Mouse (Mus musculus) megakaryocyte, adult 5-6 weeks (primary cell): ENCODE measurements around the gene Tubgcp3. TPM values are rescaled to one million over a fixed set of nuclear protein-coding genes. Genes with fewer than 3 reads are reported as not detected.
"Not testable (repeated sequence)": the region's sequence is repeated elsewhere in the genome, so short reads cannot be mapped to it uniquely, and the experiment has no call there.

Experiments used
- ATAC-seq: 2 replicates; pipeline ENCODE4 v1.8.0; 2016; ENCODE audit warnings: mild to moderate bottlenecking, inconsistent platforms; ENCODE audit not compliant: poor library complexity, severe bottlenecking
- total RNA-seq, 2 experiments: library from RNA; stranded (forward) in 1 of 2; stranded (reverse) in 1 of 2; fragments of 153-499, 151-499 nt in 1 of 2; fragments of 221-1000, 200-1000 nt in 1 of 2; gene quantifications; 2 replicates each; pipeline versions ENCODE4 v1.2.3 to v1.2.4; 2015 to 2017

The Tubgcp3 gene
- total RNA-seq, 2 experiments from 2014 or later, result 34.5 to 50.4 TPM

DNA sequence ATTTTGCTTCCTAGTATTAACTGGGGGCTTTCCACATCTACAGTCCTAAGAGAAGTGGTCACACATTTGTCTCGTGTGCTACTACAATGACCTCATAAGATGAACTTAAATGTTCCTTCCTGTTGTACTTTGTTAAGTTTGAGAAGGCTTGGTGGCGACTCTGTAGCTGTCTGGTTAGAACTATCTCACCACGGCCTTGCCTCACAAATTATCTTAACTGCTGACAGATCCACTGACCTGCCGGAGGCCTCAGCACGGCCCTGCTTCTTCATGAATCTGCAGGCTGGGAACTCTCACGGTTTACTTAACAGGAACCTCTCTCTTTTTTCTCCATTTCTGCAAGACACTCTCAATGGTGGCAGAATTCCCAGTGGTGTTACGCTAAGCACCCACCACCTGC, 27.2 kb downstream of the Tubgcp3 start:
- ATAC-seq, result no peak

DNA sequence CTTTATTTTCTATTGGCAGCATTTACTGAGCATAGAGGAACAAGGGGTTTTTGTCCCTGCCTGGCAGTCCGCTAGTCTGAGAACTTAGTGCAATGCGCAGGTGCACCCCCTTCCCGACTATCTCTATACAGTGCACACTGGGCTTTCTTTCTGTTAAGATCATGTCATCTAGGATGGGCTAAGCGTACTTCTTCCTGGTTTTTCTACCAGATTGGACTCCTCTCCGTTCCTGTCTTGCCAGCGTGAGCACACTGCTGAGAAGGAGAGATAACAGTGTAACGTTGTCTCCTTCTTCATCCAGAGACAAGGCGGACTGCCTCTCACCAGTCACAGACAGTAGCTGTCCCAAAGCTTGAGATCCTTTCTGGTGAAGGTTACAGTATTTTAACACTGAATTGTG, 27.7 kb downstream of the Tubgcp3 start:
- ATAC-seq, result no peak

DNA sequence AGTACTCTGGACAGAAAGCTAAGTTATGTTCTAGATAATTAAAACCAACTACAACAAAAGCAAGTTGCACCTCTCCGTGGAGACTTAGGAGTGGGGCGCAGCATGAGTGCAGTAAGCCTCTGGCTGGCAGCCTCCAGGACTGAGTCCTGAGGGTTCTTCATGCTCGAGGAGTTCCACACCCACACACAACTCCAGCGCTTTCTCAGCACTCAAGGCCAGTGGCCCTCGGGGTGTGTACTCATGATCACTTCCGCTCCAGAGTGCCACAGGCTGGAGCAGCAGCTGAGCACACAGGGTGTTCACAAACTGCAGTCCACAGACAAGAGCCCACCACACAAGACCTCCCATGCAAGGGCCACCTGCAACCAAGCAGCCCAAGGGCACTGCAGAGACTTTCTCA, 30.5 kb downstream of the Tubgcp3 start:
- ATAC-seq, result no peak

DNA sequence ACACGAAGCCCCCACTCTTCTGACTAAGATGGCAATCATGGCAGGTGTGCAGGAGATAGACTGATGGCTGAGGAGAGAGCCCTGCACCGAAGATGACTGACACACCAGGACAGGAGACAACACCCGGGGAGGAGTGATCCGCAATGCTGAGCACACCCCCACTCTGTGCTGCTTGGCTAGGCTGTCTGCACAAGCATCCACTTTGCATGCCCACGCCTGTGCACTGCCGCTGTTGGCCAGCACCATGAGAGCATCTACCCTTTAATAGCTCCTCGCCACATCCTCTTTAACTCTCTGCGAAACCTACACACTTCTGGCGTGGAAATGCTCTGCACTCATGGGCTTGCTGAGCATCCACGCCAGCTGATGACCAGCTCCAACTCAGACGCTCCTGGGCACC, 33.6 kb downstream of the Tubgcp3 start:
- no peak for ATAC-seq

DNA sequence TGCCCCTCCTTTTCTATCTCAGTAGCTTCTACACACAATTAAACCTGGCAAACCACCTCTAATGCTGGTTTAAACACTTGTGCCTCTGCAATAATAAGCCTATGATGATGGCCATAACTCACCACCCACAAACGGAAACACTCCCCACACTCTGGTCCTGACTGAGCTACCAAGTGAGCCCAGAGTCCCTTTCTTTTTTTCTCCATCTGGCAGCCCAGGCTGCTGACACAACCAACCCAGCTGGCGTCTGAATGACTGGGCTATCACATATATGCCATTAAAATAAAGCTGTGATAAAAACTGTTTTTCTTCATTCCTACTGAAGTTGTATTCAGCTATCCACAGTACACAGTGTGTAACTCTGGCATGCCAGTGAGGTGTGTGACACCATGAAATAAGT, 36.7 kb downstream of the Tubgcp3 start:
- no peak for ATAC-seq

DNA sequence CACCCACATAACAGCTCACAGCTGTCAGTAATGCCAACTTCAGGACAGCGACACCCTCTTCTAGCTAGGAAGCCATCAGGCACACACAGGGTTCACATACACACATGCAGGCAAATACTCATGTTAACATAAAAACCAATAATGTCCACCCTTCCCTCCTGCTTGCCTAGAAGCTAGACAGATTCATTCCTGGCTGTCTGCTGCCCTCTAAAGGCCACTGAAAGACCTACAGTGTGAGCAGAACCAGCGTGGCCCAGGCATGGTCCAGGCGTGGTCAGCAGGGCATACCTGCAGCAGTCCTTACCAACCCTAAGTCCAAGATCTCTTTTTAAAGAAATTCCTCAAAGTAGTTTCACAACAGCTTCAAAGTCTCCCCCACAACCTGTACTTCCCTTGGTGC, 43.0 kb downstream of the Tubgcp3 start:
- ATAC-seq, result peak; percentile 60; the same call in 1 of the 2 replicates

DNA sequence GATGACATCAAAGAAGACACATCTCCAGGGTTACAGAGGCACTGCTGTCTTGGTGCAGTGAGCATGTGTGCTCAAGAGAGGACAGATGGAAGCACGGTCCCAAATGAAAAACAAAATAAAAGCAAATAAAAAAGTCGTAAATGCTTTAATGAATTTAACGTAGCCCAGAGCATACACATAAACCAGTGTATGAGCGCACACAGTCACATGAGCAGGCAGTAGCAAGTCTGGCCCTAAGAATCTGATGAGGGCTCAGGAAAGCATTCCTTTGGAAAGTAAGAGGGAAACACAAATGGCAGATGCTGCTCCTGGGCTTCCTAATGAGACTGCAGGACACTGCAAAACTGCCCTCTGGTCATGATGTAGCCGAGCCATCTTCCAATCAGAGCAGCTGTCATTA, 46.2 kb downstream of the Tubgcp3 start:
- ATAC-seq, result no peak

DNA sequence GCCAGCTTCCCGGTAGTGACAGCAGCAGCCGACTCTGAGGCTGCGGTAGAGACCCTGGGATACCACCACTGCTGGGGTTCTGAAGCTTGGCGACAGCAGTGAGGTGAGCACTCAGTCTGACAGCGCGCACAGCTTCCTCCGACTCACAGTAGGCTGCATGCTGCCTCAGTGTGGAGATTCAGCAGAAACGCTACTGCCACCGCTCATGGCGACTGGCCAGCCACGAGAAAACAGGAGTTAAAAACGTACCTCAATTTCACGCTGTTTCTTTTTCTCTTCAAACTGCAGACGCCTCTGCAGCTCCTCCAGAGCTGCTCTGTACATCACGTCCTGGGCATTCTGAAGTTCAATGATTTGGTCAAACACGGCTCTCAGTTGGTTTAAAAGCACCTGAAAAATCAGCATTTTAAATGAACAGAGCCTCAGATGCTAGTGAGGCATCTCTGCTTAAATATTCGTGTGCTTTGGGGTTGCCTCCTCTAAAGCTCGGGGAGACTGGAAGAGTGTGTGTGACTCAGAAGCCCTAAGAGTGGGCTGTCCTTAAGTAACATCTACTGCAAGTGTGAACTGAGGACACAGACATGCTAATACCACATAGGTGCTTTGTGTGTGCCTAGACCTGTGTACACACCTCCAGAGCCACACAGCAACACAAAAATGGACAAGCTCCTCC, 50.4 kb downstream of the Tubgcp3 start:
- ATAC-seq, result no peak

DNA sequence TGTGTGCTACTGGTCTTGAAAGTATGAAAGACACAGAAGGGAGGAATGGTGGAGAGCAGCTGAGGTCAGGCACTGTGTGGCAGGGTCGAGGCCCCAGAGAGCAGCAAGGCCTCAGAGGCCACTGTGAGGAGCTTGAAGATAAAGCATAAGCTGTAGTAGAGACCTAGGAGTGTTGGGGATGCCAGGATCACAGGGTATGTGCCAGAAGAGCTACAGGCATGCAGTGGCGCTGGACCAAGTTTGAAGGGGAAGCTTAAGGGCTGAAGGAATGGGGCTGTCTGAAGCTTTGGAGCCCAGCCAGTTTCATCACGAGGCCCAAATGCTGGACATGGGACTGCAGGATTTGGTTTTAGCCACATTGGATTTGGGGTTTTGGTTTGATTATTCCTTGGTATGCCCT, 54.7 kb downstream of the Tubgcp3 start:
- not testable (repeated sequence) for ATAC-seq

DNA sequence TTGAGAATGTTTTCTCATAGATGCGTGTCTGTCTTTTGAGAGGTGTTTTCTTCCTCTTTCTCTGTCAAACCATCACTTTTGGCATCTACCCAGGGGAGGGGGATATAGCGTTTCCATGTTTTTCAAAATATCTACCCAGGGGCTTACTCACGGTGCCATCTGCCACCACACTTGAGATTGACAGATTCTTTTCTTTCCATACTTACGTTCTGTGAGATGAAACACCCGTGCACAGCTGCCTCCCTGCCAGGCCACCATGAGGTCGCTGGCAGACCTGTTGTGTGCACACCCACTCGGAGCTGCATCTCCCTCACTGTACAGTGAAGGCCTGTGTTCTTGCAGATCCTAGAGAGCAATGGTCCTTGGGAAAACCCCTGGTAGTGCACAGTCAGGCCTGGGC, 58.8 kb downstream of the Tubgcp3 start:
- no peak for ATAC-seq

DNA sequence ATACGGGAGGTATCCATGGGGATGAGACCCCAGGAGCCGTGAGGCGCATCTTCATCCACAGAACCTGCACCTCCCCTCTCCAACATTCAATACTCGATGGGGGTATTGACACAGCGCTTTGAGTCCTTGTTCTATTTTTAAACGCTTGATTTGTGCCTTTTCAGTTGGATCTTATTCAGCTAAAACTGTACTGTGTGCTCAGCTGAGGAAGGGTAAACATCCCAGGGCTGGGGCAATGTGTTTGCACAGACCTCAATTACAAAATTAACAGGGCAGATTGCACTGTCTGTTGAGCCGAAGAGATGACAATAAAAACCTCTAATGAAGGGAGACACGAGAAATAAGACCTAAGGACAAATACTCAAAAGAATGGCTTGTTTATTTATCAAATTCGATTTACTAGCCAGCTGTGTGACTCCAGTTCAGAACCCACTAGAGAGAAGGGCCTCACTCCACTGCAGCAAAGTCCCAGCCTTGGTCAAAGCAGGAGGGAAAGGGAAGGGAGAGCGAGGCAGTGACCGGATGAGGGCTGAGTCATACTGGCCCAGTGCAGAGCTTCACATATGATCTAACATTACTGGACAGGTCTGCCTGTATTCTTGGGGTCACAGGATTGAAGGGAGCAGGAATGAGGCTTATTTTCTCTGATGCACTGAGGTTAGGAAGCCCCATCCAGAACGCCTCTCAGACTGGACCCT, 62.1 kb downstream of the Tubgcp3 start:
- ATAC-seq, result no peak

DNA sequence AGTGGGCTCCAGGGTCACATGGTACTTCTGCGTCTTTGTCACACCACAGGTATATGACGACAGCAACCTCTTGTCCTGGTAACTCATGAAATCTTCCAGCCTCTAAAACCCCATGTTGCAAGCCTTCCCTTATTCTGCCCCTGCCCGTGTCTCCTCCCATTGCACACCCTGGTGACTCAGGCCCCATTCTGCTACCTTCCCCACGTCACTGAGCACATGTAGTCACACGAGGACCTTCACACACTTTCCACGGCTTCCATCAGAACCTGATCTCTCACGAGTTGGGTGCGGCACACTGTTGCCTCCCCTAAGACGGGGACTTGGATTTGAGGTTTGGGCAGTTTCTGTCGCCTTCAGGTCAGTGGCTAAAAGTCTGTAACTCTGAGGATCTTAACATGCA, 63.2 kb downstream of the Tubgcp3 start:
- ATAC-seq, result no peak; the same call in 1 of the 2 replicates

DNA sequence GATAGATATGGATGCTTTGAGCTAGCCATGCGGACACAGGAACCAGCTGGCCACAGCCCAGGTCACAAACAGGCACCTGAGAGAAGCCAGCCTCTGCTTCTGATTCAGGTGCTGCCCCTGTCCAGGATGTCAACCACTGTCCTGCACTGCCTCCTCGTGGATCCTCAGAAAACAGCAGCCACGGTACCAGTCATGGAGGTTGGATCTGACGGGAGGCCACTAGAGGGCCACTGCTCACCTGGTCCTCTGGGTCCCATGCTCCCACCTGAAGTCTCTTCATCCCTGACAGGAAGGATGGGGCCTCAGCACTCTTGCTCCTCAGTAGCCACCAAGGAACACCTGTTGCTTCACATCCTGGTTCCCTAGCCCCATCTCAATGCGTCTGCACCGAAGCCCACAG, 64.8 kb downstream of the Tubgcp3 start:
- ATAC-seq, result peak; percentile 84

DNA sequence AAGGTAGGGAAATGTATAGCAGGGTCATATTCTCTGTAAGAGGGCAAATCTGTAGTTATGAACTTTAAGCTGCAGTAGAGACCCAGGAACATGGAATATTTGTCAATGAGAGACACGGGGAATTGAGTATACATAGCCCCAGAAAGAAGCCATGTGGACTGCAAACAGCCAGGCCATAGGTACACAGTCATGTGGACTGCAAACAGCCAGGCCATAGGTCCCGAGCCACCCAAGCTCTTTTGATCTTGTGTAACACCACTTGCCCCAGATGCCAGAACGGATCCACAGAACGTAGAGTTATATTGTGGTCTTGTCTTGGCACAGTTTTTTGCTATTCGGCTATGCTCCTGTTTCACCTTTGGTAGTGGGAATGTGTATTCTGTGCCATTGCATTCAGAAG, 88.3 kb downstream of the Tubgcp3 start:
- no peak for ATAC-seq

DNA sequence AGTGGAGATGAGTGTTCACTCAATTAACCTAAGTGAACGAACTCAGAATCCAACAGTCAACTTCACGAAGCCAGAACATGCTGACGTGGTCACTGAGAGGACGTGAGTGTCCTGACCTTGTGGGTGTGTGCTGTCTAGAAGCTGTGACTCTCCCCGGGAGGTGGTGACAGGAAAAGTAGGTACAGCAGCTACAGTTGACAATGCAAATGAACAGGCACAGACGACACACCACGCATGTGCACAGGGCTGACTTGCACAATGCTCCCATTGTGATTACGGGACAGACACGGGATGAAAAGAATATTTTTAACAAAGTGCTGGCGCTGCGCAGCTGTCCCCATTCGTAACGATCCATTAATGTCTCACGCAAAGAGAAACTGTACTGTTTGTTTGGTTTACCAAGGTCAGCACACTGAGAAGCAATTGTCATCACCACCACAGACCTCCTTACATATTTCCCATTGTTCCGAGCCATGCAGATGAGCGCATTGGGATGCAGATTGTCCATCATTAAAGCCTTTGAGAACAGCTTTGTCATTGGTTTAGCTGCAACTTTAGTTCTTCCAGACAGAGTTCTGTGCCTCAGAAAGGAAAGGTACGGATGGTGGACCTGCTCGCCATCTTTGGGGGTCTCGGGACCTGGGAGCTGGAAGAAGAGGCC, 92.6 kb downstream of the Tubgcp3 start:
- not testable (repeated sequence) for ATAC-seq

DNA sequence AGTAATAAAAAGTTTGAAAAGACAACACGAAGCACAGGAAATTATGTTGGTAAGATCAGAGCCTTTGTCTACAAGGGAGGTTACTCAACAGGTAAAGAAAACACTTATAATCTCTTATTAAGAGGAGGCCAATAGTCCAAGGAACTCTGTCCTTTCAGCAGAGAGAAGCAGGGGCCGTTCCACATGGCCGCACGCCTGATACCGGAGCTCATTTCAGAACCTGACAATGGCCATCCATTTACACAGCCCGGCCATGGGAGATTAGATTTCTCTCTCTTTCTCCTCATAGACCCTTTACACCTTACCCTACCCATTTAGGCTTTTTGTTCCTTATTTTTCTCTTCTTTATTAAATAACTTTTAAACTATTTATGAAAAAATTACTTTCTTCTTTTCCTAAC, 95.3 kb downstream of the Tubgcp3 start:
- ATAC-seq, result no peak

DNA sequence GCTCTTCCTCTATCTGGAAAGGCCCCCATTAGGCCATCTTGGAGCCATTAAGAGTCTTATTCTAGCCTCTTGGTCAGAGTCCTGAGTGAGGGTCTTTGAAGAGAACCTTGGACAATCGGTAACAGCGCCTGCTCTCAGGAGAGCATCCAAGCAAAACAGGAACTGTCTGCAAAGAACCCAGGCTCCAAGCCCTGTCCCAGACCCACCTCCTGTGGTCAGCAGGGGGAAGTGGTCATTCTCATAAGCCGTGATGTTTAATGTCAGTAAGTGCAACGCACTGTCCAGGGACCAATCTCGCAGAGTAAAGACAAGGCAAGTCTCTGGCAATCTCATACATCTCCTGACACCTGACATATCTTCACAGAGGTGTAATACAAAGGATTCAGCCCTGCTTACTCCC, 96.0 kb downstream of the Tubgcp3 start:
- no peak; the same call in 1 of the 2 replicates for ATAC-seq

DNA sequence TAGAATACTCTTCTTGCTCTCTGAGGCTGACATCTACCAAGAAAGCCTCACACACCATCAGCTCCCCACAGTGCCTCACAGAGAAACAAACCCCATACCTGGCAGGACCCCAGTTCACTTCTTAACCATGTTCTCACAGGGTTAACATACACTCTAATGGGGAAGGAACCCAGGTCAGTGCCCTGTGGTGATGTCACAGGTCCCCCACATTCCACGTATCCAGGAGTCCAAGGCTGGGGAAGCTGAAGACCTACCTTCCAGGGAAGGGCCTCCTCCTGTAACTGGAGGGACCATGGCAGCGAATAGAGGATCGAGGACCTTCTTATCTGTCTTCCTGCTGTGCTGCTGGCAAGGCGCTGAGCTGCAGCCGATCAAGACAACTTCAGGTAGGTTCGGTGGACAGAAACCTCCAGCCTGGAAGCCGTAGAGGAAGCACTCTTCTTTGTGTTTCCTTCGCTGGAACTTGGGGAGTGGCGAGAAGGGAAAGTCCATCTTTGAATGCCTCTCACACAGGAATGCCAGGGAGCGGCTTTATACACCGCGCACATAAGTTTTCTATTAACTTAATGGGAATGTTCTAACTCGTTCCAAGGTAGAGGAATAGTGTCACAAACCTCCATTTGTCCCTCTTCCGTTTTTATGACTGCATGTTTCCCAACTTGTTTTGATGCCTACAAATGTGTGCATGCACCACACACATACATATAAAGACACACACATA, 99.1 kb downstream of the Tubgcp3 start, which contains the start of gene Spaca7:
TSS of gene Spaca7 (plus strand) at position 216 of the 721 bp plus-strand sequence.
- no peak for ATAC-seq

DNA sequence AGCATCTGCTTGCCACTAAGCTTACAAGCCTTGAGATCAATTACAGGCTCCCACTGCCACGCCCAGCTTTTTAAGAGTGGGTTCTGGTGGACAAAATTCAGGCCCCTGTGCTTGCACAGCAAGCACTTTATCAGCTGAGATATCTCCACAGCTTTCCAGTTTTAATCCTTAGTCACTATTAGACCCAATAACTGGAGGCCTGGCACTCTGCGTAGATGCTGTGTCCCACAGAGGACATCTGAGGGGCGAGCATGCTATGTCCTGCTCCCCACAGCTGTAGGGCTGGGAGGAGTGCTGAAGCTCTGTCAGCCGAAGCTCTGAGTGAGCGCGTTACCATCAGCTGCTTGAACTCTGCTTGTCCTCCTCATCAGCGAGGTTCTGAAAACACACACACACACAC, 105.5 kb downstream of the Tubgcp3 start:
- ATAC-seq, result no peak

DNA sequence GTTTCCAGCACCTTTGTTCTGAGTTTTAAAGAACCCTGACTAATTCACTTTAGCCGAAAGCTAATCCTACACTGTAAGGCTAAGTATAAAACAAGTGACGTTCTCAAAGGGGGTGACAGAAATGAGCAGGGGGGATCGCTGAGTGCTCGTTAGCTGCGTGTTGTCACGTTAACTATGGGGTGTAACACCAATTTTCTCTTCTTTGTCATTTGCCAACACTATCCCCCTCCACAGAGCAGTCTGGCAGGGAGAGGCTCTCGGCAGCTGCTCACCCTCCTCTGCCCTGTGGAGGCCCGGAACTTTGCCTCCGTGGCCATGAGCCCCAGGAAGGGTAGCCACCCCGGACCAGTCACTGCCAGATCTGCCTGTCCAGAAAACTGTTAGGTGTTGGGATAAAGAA, 106.6 kb downstream of the Tubgcp3 start:
- no peak for ATAC-seq

DNA sequence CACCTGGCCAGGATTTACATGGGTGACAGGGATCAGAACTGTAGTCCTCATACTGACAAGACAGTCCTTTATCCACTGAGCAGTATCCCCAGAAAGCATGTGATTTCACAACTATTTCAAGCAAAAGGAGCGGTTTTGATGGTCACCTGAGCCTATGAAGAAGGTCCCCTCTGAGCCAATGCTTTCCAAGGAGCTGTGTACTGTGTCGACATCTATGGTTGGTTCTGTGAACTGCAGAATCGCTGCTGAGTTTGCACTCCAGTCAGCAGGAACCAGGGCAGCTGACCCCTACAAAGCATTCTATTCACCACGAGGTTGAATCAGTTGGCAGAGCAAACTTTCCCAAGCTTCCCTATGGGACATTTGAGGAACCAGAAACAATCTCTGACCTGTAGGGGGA, 107.7 kb downstream of the Tubgcp3 start:
- no peak for ATAC-seq
